Mouse (Mus musculus): ENCODE measurements around the gene Hoxb6. TPM values are rescaled to one million over a fixed set of nuclear protein-coding genes. Genes with fewer than 3 reads are reported as not detected.

The Hoxb6 gene
- polyA plus RNA-seq, 1 experiment, result 8.3 TPM

GRCm38 (mm10) chr11:96303151-96304099, 11.1 kb downstream of the Hoxb6 start, which contains the start of gene Hoxb5:
Gene Hoxb5 (plus strand): TSS chr11:96303336.
- TF ChIP-seq POLR2A (IDR thresholded peaks at IDR 0.05; ENCODE audit: low read depth, low read length) (no peak), CTCF (IDR thresholded peaks at IDR 0.05; ENCODE audit: extremely low read depth, insufficient read length, insufficient replicate concordance, low read depth, low read length) (peak; percentile 79)
- WGBS, result 10% methylated on average over 69 of the region's 69 CpGs
- Histone ChIP-seq H3K4me1 (ENCODE audit: control insufficient read depth, insufficient read depth, insufficient read length, low read length) (peaks cover 4% of the 10 kb centered on the region; the same call in 1 of the 2 replicates), H3K36me3 (ENCODE audit: control insufficient read depth, insufficient read depth, low read length) (no peaks in the 10 kb centered on the region), H3K4me3 (ENCODE audit: low read depth, low read length) (peak within 1 kb of the TSS; percentile 52), H3K27ac (ENCODE audit: insufficient read depth, low read depth, low read length) (peak within 1 kb of the TSS; percentile 61), H3K27me3 (ENCODE audit: control insufficient read depth, insufficient read depth, low read length) (peaks cover 62% of the 10 kb centered on the region)

- Histone ChIP-seq H3K27me3 (ENCODE audit: control insufficient read depth, insufficient read depth, low read length) (peaks cover 53% of the 10 kb centered on the region), H3K27ac (ENCODE audit: insufficient read depth, low read depth, low read length) (peak overlapping the region; percentile 43; the same call in 1 of the 2 replicates), H3K36me3 (ENCODE audit: control insufficient read depth, insufficient read depth, low read length) (no peaks in the 10 kb centered on the region), H3K4me1 (ENCODE audit: control insufficient read depth, insufficient read depth, insufficient read length, low read length) (peaks cover 2% of the 10 kb centered on the region; the same call in 1 of the 2 replicates), H3K4me3 (ENCODE audit: low read depth, low read length) (peak overlapping the region; percentile 53)
- TF ChIP-seq CTCF (IDR thresholded peaks at IDR 0.05; ENCODE audit: extremely low read depth, insufficient read length, insufficient replicate concordance, low read depth, low read length), result no peak
- 25% methylated on average over 38 of the region's 38 CpGs for WGBS
Observed at GRCm38 (mm10) chr11:96304381-96305195, 12.3 kb downstream of the Hoxb6 start.

DNA sequence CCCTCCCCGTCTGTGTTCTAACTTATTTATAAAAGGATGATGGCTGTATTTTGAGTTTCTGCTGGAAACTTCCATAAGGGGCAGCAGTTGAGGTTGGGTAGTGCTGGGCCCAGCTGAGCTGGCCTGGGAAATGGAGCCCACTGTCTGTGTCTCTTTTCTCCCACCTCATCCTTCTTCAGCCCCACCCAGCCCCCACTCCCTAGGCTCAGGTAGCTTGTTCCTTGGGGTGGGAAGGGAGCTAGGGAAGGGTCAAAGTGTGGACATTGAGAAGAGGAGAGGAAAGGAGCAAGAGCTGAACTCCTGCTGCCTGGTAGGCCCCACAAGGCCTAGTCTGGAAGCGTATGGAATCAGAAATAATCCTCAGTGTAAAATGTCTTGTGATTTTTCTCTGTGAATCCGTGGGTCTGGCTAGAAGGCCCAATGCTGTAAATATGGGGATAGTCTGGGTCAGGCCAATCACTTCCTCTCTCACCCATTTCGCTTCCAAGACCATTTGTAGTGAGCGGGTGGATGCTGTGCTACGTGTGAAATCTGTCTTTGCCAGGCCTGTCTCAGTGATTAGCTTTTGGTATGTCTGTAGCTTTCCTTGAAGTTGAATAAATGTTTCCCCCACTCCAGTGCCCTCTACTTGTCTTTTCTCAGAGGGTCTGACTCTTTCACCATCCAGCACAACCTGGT, 13.4 kb downstream of the Hoxb6 start:
- Histone ChIP-seq H3K4me1 (ENCODE audit: control insufficient read depth, insufficient read depth, insufficient read length, low read length) (peaks cover under 1% of the 10 kb centered on the region; the same call in 1 of the 2 replicates), H3K4me3 (ENCODE audit: low read depth, low read length) (no peak overlapping the region), H3K27me3 (ENCODE audit: control insufficient read depth, insufficient read depth, low read length) (peaks cover 48% of the 10 kb centered on the region), H3K27ac (ENCODE audit: insufficient read depth, low read depth, low read length) (no peak overlapping the region; the same call in 1 of the 2 replicates), H3K36me3 (ENCODE audit: control insufficient read depth, insufficient read depth, low read length) (no peaks in the 10 kb centered on the region)
- TF ChIP-seq CTCF (IDR thresholded peaks at IDR 0.05; ENCODE audit: extremely low read depth, insufficient read length, insufficient replicate concordance, low read depth, low read length), result no peak
- no peak for TF ChIP-seq POLR2A (IDR thresholded peaks at IDR 0.05; ENCODE audit: low read depth, low read length)
- WGBS, result 82% methylated on average over 6 of the region's 6 CpGs

- no peak for TF ChIP-seq POLR2A (IDR thresholded peaks at IDR 0.05; ENCODE audit: low read depth, low read length)
- TF ChIP-seq CTCF (IDR thresholded peaks at IDR 0.05; ENCODE audit: extremely low read depth, insufficient read length, insufficient replicate concordance, low read depth, low read length), result no peak
- H3K27me3 ChIP-seq (ENCODE audit: control insufficient read depth, insufficient read depth, low read length), result peaks cover 42% of the 10 kb centered on the region
- no peaks in the 10 kb centered on the region; the same call in 1 of the 2 replicates for H3K4me1 ChIP-seq (ENCODE audit: control insufficient read depth, insufficient read depth, insufficient read length, low read length)
- 46% methylated on average over 7 of the region's 7 CpGs for WGBS
- no peaks in the 10 kb centered on the region for H3K36me3 ChIP-seq (ENCODE audit: control insufficient read depth, insufficient read depth, low read length)
- H3K27ac ChIP-seq (ENCODE audit: insufficient read depth, low read depth, low read length), result no peak overlapping the region; the same call in 1 of the 2 replicates
- 0 out of 2 replicates have a peak overlapping the region, but pooled peaks have one; percentile 5 for H3K4me3 ChIP-seq (ENCODE audit: low read depth, low read length)
Observed at GRCm38 (mm10) chr11:96306183-96306907, 14.1 kb downstream of the Hoxb6 start.

GRCm38 (mm10) chr11:96306908-96307269, 14.6 kb downstream of the Hoxb6 start:
- H3K36me3 ChIP-seq (ENCODE audit: control insufficient read depth, insufficient read depth, low read length), result no peaks in the 10 kb centered on the region
- no peaks in the 10 kb centered on the region; the same call in 1 of the 2 replicates for H3K4me1 ChIP-seq (ENCODE audit: control insufficient read depth, insufficient read depth, insufficient read length, low read length)
- H3K27me3 ChIP-seq (ENCODE audit: control insufficient read depth, insufficient read depth, low read length), result peaks cover 42% of the 10 kb centered on the region
- no peak for TF ChIP-seq POLR2A (IDR thresholded peaks at IDR 0.05; ENCODE audit: low read depth, low read length)
- TF ChIP-seq CTCF (IDR thresholded peaks at IDR 0.05; ENCODE audit: extremely low read depth, insufficient read length, insufficient replicate concordance, low read depth, low read length), result no peak
- 19% methylated on average over 13 of the region's 13 CpGs for WGBS
- no peak overlapping the region for H3K27ac ChIP-seq (ENCODE audit: insufficient read depth, low read depth, low read length)
- 0 out of 2 replicates have a peak overlapping the region, but pooled peaks have one; percentile 5 for H3K4me3 ChIP-seq (ENCODE audit: low read depth, low read length)

- WGBS, result 43% methylated on average over 4 of the region's 4 CpGs
- Histone ChIP-seq H3K4me3 (ENCODE audit: low read depth, low read length) (no peak overlapping the region), H3K27ac (ENCODE audit: insufficient read depth, low read depth, low read length) (peak overlapping the region; percentile 71), H3K36me3 (ENCODE audit: control insufficient read depth, insufficient read depth, low read length) (no peaks in the 10 kb centered on the region), H3K4me1 (ENCODE audit: control insufficient read depth, insufficient read depth, insufficient read length, low read length) (no peaks in the 10 kb centered on the region; the same call in 1 of the 2 replicates), H3K27me3 (ENCODE audit: control insufficient read depth, insufficient read depth, low read length) (peaks cover 37% of the 10 kb centered on the region)
- no peak for TF ChIP-seq CTCF (IDR thresholded peaks at IDR 0.05; ENCODE audit: extremely low read depth, insufficient read length, insufficient replicate concordance, low read depth, low read length)
- no peak for TF ChIP-seq POLR2A (IDR thresholded peaks at IDR 0.05; ENCODE audit: low read depth, low read length)
Observed at GRCm38 (mm10) chr11:96308763-96309162, 16.5 kb downstream of the Hoxb6 start.

Data from small intestine, adult 2 months (tissue).